Mouse (Mus musculus) heart, adult 8-10 months (tissue): Measurements from ENCODE around the gene Pakap. TPM values are rescaled to one million over a fixed set of nuclear protein-coding genes. Genes with fewer than 3 reads are reported as not detected.

ENCODE experiments used
- DNase-seq: peaks from one replicate; pipeline ENCODE4 v3.0.0; 2022; ENCODE audit warnings: low spot score
- total RNA-seq, 4 experiments: library from RNA; stranded (reverse); gene quantifications; 2 replicates each; pipeline ENCODE4 v1.2.4; 2022

Pakap gene
- total RNA-seq, 4 experiments from 2014 or later = 29.2 to 44.2 (median 39.5) TPM

DNA sequence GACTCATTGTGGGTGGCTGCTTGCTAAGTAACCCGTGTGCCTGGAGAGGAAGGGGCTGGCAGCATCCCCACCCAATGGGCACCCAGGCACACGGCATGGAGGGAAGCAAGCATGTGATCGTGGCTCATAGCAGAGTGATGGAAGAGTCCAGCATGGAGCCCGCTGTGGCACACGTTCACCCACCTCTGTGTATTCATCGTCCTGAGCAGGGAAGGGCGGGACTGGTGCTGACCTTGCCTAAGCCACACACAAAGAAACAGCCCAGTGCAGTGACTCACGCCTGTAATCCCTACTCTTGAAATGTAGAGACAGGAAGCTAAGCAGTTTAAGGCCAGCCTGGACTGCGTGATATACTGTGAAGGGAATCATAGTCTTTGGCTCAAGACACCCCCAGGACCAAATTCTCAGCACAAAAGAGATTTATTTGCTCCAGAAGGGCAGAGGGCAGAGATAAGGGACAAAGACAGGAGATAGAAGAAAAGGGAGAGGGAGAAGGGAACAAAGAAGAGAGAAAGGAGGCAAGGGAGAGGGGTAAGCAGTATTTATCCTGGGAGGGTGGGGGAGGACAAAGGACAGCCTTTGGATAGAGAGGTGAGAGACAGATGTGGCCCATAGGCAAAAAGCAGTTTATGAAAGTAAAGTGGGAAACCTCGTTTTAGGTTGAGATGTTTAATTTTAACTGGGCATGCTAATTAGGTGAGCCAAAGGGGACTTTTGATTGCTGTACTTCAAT, 230.5 kb downstream of the Pakap start:
- no peak for DNase-seq

GRCm38 (mm10) chr4:57799297-57799696, 231.3 kb downstream of the Pakap start:
- DNase-seq = no peak

- no peak for DNase-seq
These were observed 233.3 kb downstream of the Pakap start for GRCm38 (mm10) chr4:57801239-57801638.

- no peak for DNase-seq
These were observed 234.0 kb downstream of the Pakap start for GRCm38 (mm10) chr4:57801986-57802385.

DNA sequence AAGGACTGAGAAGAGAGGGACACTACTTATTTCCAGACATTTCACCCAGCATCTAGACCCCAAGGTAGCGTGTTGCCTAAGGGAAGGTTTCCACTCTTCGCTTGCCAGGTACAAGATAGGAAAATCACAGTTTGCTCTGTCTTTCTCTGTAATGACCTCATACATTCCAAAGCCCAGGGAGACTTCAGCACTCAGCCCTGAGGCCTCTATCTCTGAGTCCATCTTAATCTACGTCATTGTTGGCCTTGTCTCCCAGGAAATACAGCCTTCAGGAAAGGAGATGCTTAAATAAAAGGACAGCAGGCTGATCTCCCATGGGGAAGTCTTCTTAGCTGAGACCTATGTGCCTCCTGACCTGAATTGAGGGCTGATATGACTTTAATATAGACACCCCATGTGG, 234.4 kb downstream of the Pakap start:
- no peak for DNase-seq

GRCm38 (mm10) chr4:57804902-57805301, 236.9 kb downstream of the Pakap start:
- no peak for DNase-seq

DNA sequence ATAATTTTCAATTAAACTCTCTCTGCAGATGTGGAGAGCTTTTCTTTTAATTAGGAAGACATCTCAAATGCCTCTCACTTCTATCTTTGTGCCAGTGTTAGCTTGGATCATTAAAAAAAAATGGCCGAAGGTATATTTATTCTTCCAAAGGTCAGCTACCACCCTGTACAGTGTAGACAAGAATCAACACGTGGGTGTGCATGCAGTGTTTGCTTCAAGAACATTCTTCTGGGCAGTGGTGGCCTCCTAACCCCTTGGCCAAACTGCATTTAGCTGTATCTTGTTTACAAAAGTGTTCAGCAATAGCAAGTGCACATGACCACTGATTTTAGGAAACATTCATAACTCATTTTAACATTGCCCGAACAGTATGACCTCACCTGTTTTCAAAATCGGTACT, 241.5 kb downstream of the Pakap start:
- DNase-seq = no peak

DNA sequence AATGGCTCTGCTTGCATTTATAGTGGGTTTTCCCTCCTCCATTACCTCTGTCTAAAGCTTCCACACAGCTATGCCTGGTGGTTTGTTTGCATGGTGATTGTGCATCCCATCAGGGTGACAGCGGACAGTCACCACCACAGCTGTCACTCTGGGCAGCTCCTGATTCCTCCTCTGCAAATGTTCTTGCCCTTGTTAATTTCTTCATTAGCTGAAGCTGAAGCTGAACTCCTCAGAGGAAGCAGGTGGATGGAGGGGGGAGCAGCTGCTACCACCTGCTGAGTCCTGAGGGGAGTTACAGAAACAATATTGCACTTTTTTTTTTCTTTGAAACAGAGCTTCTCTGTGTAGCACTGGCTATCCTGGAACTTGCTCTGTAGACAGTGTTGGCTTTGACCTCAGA, 244.1 kb downstream of the Pakap start:
- no peak for DNase-seq

GRCm38 (mm10) chr4:57812916-57813575, 245.1 kb downstream of the Pakap start:
- peak; percentile 78 for DNase-seq

DNA sequence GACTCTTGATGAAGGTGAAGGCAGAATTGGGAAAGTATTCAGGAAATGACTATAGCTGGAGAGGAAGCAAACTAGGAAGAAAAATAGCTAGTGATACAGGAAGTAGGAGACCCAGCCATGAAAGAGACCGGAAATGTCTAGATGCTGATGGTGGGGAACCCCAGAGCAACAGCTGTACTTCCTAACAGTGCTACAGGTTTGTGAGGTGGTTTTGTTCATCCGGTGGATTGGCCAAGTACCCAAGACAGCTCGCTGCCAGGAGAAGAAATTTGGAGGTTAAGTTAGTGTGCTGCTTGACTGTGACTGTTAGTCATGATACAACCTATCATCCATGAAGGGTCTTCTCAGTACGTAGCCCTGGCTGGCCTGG, 245.6 kb downstream of the Pakap start:
- no peak for DNase-seq

DNA sequence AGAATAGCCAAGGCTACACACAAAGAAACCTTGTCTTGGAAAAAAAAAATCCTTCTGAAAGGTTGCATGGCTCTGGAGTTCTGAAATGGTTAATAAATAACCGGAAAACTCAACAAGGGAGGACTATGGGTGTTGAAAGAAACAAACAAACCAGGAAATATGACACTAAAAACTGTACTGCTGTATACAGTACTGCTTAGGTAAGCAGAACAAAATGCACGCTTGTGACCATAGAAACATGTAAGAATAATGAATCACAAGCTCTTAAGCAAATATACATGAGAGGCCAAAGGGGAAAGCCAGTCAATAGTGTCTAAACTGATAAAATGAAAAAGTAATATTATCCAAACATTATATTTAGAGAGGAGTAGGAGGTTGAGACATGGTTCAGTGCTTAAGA, 247.4 kb downstream of the Pakap start:
- DNase-seq = no peak

GRCm38 (mm10) chr4:57816146-57816545, 248.2 kb downstream of the Pakap start:
- no peak for DNase-seq

GRCm38 (mm10) chr4:57820839-57821374, 252.9 kb downstream of the Pakap start:
- DNase-seq = no peak

- no peak for DNase-seq
These were observed 253.8 kb downstream of the Pakap start for GRCm38 (mm10) chr4:57821556-57822356.

GRCm38 (mm10) chr4:57822641-57823040, 254.7 kb downstream of the Pakap start:
- no peak for DNase-seq

GRCm38 (mm10) chr4:57824626-57825240, 256.8 kb downstream of the Pakap start:
- no peak for DNase-seq

- DNase-seq = no peak
These were observed 258.3 kb downstream of the Pakap start for GRCm38 (mm10) chr4:57826272-57826671.

DNA sequence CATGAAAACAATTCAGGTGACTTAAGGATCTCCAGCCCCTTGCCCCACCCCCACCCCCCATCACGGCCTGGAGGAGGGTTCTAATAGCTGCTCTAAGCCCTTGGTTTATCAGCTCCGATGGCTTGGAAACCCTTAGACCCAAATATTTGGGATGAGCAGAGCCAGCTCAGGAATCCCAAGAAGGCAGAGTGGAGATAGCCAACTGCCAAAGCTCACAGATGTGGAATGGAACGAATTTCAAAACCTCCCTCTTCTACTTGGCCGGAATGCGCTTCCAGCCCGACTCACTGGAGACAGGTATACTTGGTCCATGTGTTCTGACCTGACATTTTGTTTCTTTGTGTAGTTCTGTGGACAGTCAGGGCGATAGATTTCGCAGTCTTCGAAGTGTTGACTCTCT, 261.2 kb downstream of the Pakap start:
- no peak for DNase-seq

DNA sequence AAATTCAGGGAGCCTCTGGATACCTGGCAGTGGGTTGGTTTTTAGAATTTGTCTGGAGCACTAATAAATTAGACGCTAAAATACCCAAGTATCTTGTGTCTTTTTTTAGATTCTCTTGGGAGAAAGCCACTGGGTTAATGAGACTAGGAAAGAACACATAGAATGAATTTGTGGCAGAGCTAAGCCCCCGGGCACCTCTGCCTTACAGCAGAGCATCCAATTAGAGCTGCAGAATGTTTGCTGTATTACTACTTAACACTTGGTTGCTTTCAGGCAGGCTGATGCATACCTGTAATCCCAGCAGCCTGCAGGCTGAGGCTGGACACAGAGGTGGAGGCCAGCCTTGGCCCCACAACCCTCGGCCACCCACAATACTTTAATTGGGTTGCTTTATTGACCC, 261.8 kb downstream of the Pakap start:
- DNase-seq = no peak

- no peak for DNase-seq
These were observed 264.3 kb downstream of the Pakap start for GRCm38 (mm10) chr4:57832318-57832717.

DNA sequence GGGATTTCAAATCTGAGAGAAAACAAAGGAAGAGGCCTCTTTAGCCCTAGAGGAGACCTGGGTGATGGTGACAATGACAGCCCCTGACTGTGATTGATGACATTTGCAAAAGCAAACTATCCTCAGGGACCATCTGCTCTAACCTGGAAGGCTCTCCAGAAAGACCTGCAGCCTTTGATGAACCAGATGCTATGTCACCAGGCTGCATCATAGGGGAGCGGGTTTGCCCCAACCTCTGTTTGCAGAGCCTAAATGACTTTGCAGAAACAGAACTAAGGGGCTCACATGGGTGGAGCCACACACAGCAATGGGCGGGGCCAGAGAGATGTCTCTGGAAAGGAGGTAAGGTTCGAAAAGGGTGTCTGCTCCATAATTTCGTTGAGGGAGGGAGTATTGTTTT, 265.1 kb downstream of the Pakap start:
- no peak for DNase-seq

DNA sequence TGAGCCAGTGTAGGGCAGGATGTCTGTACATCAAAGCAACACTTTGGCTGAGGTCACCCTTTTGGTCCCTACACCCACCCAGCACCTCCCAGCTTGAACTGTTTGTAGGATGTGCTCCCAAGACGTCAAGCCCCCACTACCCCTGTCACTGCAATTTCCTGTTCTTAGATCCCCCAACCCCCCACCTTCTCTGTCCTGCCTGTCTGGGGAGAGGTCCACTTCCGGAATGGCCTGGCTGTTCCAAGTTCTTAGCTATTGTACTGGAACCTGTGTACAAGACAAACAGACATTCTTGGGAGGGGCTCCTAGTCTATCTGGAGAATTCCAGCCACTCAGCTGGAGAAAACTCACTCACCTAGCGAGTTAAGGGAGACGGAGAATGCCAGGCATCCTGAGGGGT, 266.2 kb downstream of the Pakap start:
- no peak for DNase-seq
